Mouse (Mus musculus): ENCODE results near the gene Bcl6b. TPM values are rescaled to one million over a fixed set of nuclear protein-coding genes. Genes with fewer than 3 reads are reported as not detected.

The Bcl6b gene
- polyA plus RNA-seq, 1 experiment from 2014 or later: 5.0 TPM

- Histone ChIP-seq H3K4me1 (replicated peaks; ENCODE audit: control insufficient read depth, insufficient read depth, low read length) (peaks cover 30% of the 10 kb centered on the region; the same call in 1 of the 2 replicates), H3K36me3 (replicated peaks; ENCODE audit: control insufficient read depth, insufficient read depth) (no peaks in the 10 kb centered on the region), H3K4me2 (replicated peaks) (peak overlapping the region; percentile 49), H3K9me3 (ENCODE audit: control insufficient read depth, low read length) (no peaks in the 10 kb centered on the region), H3K4me3 (replicated peaks; ENCODE audit: low read length) (peak overlapping the region; percentile 23), H3K27ac (no peak overlapping the region), H3K9ac (peak overlapping the region; percentile 39; the same call in 1 of the 2 replicates), H3K27me3 (ENCODE audit: control insufficient read depth, insufficient read depth, low read length) (peaks cover 73% of the 10 kb centered on the region)
- DNase-seq (ENCODE audit: low spot score): no peak
- no peak for ATAC-seq (ENCODE audit: low FRiP score)
- WGBS: 7% methylated on average over 18 of the region's 18 CpGs
These were observed 3.1 kb downstream of the Bcl6b start for GRCm38 (mm10) chr11:70226602-70226890.

- Histone ChIP-seq H3K4me1 (replicated peaks; ENCODE audit: control insufficient read depth, insufficient read depth, low read length) (peaks cover 30% of the 10 kb centered on the region; the same call in 1 of the 2 replicates), H3K9ac (peak overlapping the region; percentile 39; the same call in 1 of the 2 replicates)
- 21% methylated on average over 27 of the region's 27 CpGs for WGBS
These were observed 3.6 kb downstream of the Bcl6b start for GRCm38 (mm10) chr11:70225798-70226601.

GRCm38 (mm10) chr11:70223724-70224123 is 5.9 kb downstream of the Bcl6b start:
- H3K9ac ChIP-seq: no peak overlapping the region
- peaks cover 47% of the 10 kb centered on the region for H3K27me3 ChIP-seq (ENCODE audit: control insufficient read depth, insufficient read depth, low read length)
- 90% methylated on average over 9 of the region's 9 CpGs for WGBS
- no peak overlapping the region for H3K4me2 ChIP-seq (replicated peaks)
- ATAC-seq (ENCODE audit: low FRiP score): no peak
- H3K27ac ChIP-seq: no peak overlapping the region
- H3K36me3 ChIP-seq (replicated peaks; ENCODE audit: control insufficient read depth, insufficient read depth): no peaks in the 10 kb centered on the region
- no peak overlapping the region for H3K4me3 ChIP-seq (replicated peaks; ENCODE audit: low read length)
- peaks cover 38% of the 10 kb centered on the region for H3K4me1 ChIP-seq (replicated peaks; ENCODE audit: control insufficient read depth, insufficient read depth, low read length)
- no peaks in the 10 kb centered on the region for H3K9me3 ChIP-seq (ENCODE audit: control insufficient read depth, low read length)
- DNase-seq (ENCODE audit: low spot score): no peak

More at GRCm38 (mm10) chr11:70225798-70226601, 3.6 kb downstream of the Bcl6b start:
- H3K36me3 ChIP-seq (replicated peaks; ENCODE audit: control insufficient read depth, insufficient read depth): no peaks in the 10 kb centered on the region
- peak overlapping the region; percentile 49 for H3K4me2 ChIP-seq (replicated peaks)
- DNase-seq (ENCODE audit: low spot score): no peak
- no peaks in the 10 kb centered on the region for H3K9me3 ChIP-seq (ENCODE audit: control insufficient read depth, low read length)
- peak overlapping the region; percentile 23 for H3K4me3 ChIP-seq (replicated peaks; ENCODE audit: low read length)
- 0 out of 2 replicates have a peak, but pooled peaks have one; percentile 5 for ATAC-seq (ENCODE audit: low FRiP score)
- peaks cover 70% of the 10 kb centered on the region for H3K27me3 ChIP-seq (ENCODE audit: control insufficient read depth, insufficient read depth, low read length)
- H3K27ac ChIP-seq: no peak overlapping the region

GRCm38 (mm10) chr11:70221603-70222500 is 7.7 kb downstream of the Bcl6b start:
- DNase-seq (ENCODE audit: low spot score): no peak
- Histone ChIP-seq H3K9ac (peak overlapping the region; percentile 88), H3K27me3 (ENCODE audit: control insufficient read depth, insufficient read depth, low read length) (peaks cover 32% of the 10 kb centered on the region), H3K4me2 (replicated peaks) (peak overlapping the region; percentile 91), H3K27ac (peak overlapping the region; percentile 91), H3K4me1 (replicated peaks; ENCODE audit: control insufficient read depth, insufficient read depth, low read length) (peaks cover 38% of the 10 kb centered on the region), H3K9me3 (ENCODE audit: control insufficient read depth, low read length) (no peaks in the 10 kb centered on the region), H3K4me3 (replicated peaks; ENCODE audit: low read length) (peak overlapping the region; percentile 66), H3K36me3 (replicated peaks; ENCODE audit: control insufficient read depth, insufficient read depth) (peaks cover 11% of the 10 kb centered on the region)
- no peak for ATAC-seq (ENCODE audit: low FRiP score)
- WGBS: 5% methylated on average over 14 of the region's 14 CpGs

GRCm38 (mm10) chr11:70220731-70221602 is 8.6 kb downstream of the Bcl6b start, which contains the start of gene Slc16a13:
TSS of gene Slc16a13 (minus strand) at chr11:70221064.
- DNase-seq (ENCODE audit: low spot score) (peak; percentile 96), ATAC-seq (ENCODE audit: low FRiP score) (peak; percentile 96)
- Histone ChIP-seq H3K4me3 (replicated peaks; ENCODE audit: low read length) (peak within 1 kb of the TSS; percentile 66), H3K4me2 (replicated peaks) (peak within 1 kb of the TSS; percentile 91), H3K9ac (peak within 1 kb of the TSS; percentile 88), H3K4me1 (replicated peaks; ENCODE audit: control insufficient read depth, insufficient read depth, low read length) (peaks cover 30% of the 10 kb centered on the region), H3K9me3 (ENCODE audit: control insufficient read depth, low read length) (no peaks in the 10 kb centered on the region), H3K27ac (peak within 1 kb of the TSS; percentile 91), H3K27me3 (ENCODE audit: control insufficient read depth, insufficient read depth, low read length) (peaks cover 32% of the 10 kb centered on the region), H3K36me3 (replicated peaks; ENCODE audit: control insufficient read depth, insufficient read depth) (peaks cover 16% of the 10 kb centered on the region)
- under 1% methylated on average over 28 of the region's 28 CpGs for WGBS

GRCm38 (mm10) chr11:70220323-70220722 is 9.3 kb downstream of the Bcl6b start:
- Histone ChIP-seq H3K27me3 (ENCODE audit: control insufficient read depth, insufficient read depth, low read length) (peaks cover 32% of the 10 kb centered on the region), H3K27ac (peak overlapping the region; percentile 91), H3K4me2 (replicated peaks) (peak overlapping the region; percentile 91), H3K4me3 (replicated peaks; ENCODE audit: low read length) (peak overlapping the region; percentile 66), H3K9ac (peak overlapping the region; percentile 88), H3K9me3 (ENCODE audit: control insufficient read depth, low read length) (no peaks in the 10 kb centered on the region), H3K36me3 (replicated peaks; ENCODE audit: control insufficient read depth, insufficient read depth) (peaks cover 16% of the 10 kb centered on the region), H3K4me1 (replicated peaks; ENCODE audit: control insufficient read depth, insufficient read depth, low read length) (peaks cover 27% of the 10 kb centered on the region)
- ATAC-seq (ENCODE audit: low FRiP score): no peak
- DNase-seq (ENCODE audit: low spot score): no peak
- WGBS: 1% methylated on average over 24 of the region's 24 CpGs

- Histone ChIP-seq H3K4me1 (replicated peaks; ENCODE audit: control insufficient read depth, insufficient read depth, low read length) (peaks cover 30% of the 10 kb centered on the region), H3K4me3 (replicated peaks; ENCODE audit: low read length) (peak overlapping the region; percentile 66), H3K27me3 (ENCODE audit: control insufficient read depth, insufficient read depth, low read length) (peaks cover 32% of the 10 kb centered on the region), H3K9ac (peak overlapping the region; percentile 88), H3K27ac (peak overlapping the region; percentile 91), H3K4me2 (replicated peaks) (peak overlapping the region; percentile 91), H3K36me3 (replicated peaks; ENCODE audit: control insufficient read depth, insufficient read depth) (peaks cover 16% of the 10 kb centered on the region), H3K9me3 (ENCODE audit: control insufficient read depth, low read length) (no peaks in the 10 kb centered on the region)
- 56% methylated on average over 7 of the region's 7 CpGs for WGBS
- DNase-seq (ENCODE audit: low spot score) (no peak), ATAC-seq (ENCODE audit: low FRiP score) (no peak)
These were observed 9.7 kb downstream of the Bcl6b start for GRCm38 (mm10) chr11:70219873-70220272.

GRCm38 (mm10) chr11:70218741-70219470 is 10.7 kb downstream of the Bcl6b start:
- H3K9ac ChIP-seq: peak overlapping the region; percentile 88

More at GRCm38 (mm10) chr11:70218741-70219470, 10.7 kb downstream of the Bcl6b start:
- ATAC-seq (ENCODE audit: low FRiP score): no peak
- DNase-seq (ENCODE audit: low spot score): no peak
- no peak overlapping the region for H3K27ac ChIP-seq
- peaks cover 16% of the 10 kb centered on the region for H3K36me3 ChIP-seq (replicated peaks; ENCODE audit: control insufficient read depth, insufficient read depth)
- H3K9me3 ChIP-seq (ENCODE audit: control insufficient read depth, low read length): no peaks in the 10 kb centered on the region
- peaks cover 40% of the 10 kb centered on the region for H3K4me1 ChIP-seq (replicated peaks; ENCODE audit: control insufficient read depth, insufficient read depth, low read length)
- H3K4me3 ChIP-seq (replicated peaks; ENCODE audit: low read length): peak overlapping the region; percentile 66; the same call in 1 of the 2 replicates
- H3K27me3 ChIP-seq (ENCODE audit: control insufficient read depth, insufficient read depth, low read length): peaks cover 32% of the 10 kb centered on the region
- WGBS: 88% methylated on average over 15 of the region's 15 CpGs
- H3K4me2 ChIP-seq (replicated peaks): peak overlapping the region; percentile 91

Data from hindbrain, embryonic 14.5 days (tissue).